Mouse (Mus musculus): ENCODE measurements around the gene Klk1b8. TPM values are rescaled to one million over a fixed set of nuclear protein-coding genes. Genes with fewer than 3 reads are reported as not detected.

The Klk1b8 gene
- total RNA-seq, 2 experiments from 2014 or later = not detected

Other genes with a start within 250 kb of the Klk1b8 start
- gene Klk13, start 238.1 kb upstream of the Klk1b8 start, total RNA-seq (2021) = not detected
- gene Klk12, start 181.8 kb upstream of the Klk1b8 start, total RNA-seq (2021) = not detected
- gene Klk11, start 176.1 kb upstream of the Klk1b8 start, total RNA-seq (2021) = not detected
- under 1 TPM; 0.83 to 1.00 TPM for gene Klk10, start 169.6 kb upstream of the Klk1b8 start, total RNA-seq (2021)
- gene Klk9, start 158.8 kb upstream of the Klk1b8 start, total RNA-seq (2021) = not detected
- 10 to 100 TPM; 25.4 to 31.7 TPM for gene Klk8, start 153.1 kb upstream of the Klk1b8 start, total RNA-seq (2021)
- under 1 TPM; 0.38 to 0.47 TPM for gene Klk7, start 139.4 kb upstream of the Klk1b8 start, total RNA-seq (2021)
- gene Klk6, start 126.2 kb upstream of the Klk1b8 start, total RNA-seq (2021) = under 1 TPM in 1 of 2 experiments, not detected in 1; 0.87 TPM
- gene Klk5, start 108.7 kb upstream of the Klk1b8 start, total RNA-seq (2021) = not detected
- not detected for gene Klk4, start 69.5 kb upstream of the Klk1b8 start, total RNA-seq (2021)
- not detected for gene Klk15, start 16.9 kb upstream of the Klk1b8 start, total RNA-seq (2021)
- not detected for gene Klk1b1, start 16.1 kb downstream of the Klk1b8 start, total RNA-seq (2021)
- not detected for gene Klk1b9, start 25.4 kb downstream of the Klk1b8 start, total RNA-seq (2021)
- gene Klk1b11, start 45.2 kb downstream of the Klk1b8 start, total RNA-seq (2021) = not detected
- gene Klk1b26, start 61.5 kb downstream of the Klk1b8 start, total RNA-seq (2021) = not detected
- gene Klk1b27, start 101.6 kb downstream of the Klk1b8 start, total RNA-seq (2021) = not detected
- not detected for gene Klk1b21, start 151.7 kb downstream of the Klk1b8 start, total RNA-seq (2021)
- not detected for gene Klk1b22, start 162.0 kb downstream of the Klk1b8 start, total RNA-seq (2021)
- gene Klk1b16, start 186.1 kb downstream of the Klk1b8 start, total RNA-seq (2021) = not detected
- not detected for gene Klk1b24, start 237.6 kb downstream of the Klk1b8 start, total RNA-seq (2021)
- not detected for gene Klk1b3, start 247.5 kb downstream of the Klk1b8 start, total RNA-seq (2021)